Mouse (Mus musculus): Measurements from ENCODE around the gene Gm20708. TPM values are rescaled to one million over a fixed set of nuclear protein-coding genes. Genes with fewer than 3 reads are reported as not detected.

Gm20708 gene
- polyA plus RNA-seq, 1 experiment from 2014 or later, result 1.0 TPM

DNA sequence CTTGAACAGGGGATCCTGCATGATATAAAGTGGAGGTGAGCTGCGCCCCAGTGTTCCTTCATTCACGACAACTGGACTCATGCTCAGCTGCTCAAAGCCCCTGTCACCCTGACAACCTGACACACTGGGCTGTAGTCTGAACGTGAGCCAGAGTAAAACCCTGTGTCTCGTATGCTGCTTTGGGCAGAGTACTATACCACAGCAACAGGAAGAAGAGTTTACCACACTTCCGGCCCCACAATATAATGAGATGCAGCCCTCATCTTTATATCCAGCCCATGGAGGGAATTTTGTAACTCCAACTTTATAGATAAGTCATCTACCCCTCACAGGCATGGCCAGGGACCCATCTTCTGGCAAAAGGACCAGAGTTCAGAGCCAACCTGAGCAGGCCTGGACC, 32.4 kb upstream of the Gm20708 start:
- WGBS, result 84% methylated on average over 5 of the region's 5 CpGs
- peaks cover 22 to 26% of the 10 kb centered on the region in 2 experiments for H3K4me1 ChIP-seq (ENCODE audit: control insufficient read depth in 2 of 2, insufficient read depth in 2 of 2, low read length in 2 of 2)
- no peak overlapping the region for H3K4me3 ChIP-seq (ENCODE audit: control insufficient read depth in 1 of 2, insufficient read depth in 1 of 2, low read depth in 1 of 2, low read length in 2 of 2)
- peaks cover 64% of the 10 kb centered on the region for H3K36me3 ChIP-seq (ENCODE audit: control insufficient read depth, insufficient read depth, low read length)
- H3K27me3 ChIP-seq (ENCODE audit: control insufficient read depth, insufficient read depth, low read length), result no peaks in the 10 kb centered on the region
- no peak overlapping the region for H3K27ac ChIP-seq (replicated peaks in 1 of 2; ENCODE audit: control insufficient read depth in 1 of 2, insufficient read depth in 1 of 2, low read depth in 2 of 2, low read length in 2 of 2)
- H3K9ac ChIP-seq (ENCODE audit: low read length), result no peak overlapping the region
- no peak overlapping the region for H3K4me2 ChIP-seq (ENCODE audit: low read length)
- ATAC-seq (ENCODE audit: insufficient number of reproducible peaks, insufficient read depth, low FRiP score, low read depth), result no peak
- no peaks in the 10 kb centered on the region for H3K9me3 ChIP-seq (ENCODE audit: control insufficient read depth, low read length)

DNA sequence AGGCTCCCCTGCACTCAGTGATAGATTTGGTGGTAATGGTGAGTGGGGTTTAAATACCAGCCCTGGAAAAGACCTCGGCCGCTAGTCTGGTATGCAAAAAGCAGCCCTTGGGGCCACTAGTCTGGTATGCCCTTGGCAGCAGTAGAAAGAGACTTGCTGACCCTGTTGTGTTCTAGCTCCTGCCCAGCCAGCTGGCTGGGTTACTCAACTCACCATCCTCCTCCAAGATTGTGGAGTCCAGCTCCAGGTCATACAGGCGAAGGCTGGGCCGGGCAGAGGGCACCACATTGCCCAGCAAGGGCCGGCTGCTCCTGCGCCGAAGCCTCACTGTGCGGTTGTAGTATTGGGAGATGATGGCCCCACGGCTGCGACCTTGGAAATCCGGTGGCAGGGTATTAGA, 31.4 kb upstream of the Gm20708 start:
- no peak overlapping the region for H3K9ac ChIP-seq (ENCODE audit: low read length)
- ATAC-seq (ENCODE audit: insufficient number of reproducible peaks, insufficient read depth, low FRiP score, low read depth), result no peak
- H3K27ac ChIP-seq (replicated peaks in 1 of 2; ENCODE audit: control insufficient read depth in 1 of 2, insufficient read depth in 1 of 2, low read depth in 2 of 2, low read length in 2 of 2), result 0 out of 4 replicates have a peak overlapping the region, but pooled peaks of 1 of the 2 experiments have one; percentile 94
- no peaks in the 10 kb centered on the region for H3K27me3 ChIP-seq (ENCODE audit: control insufficient read depth, insufficient read depth, low read length)
- H3K36me3 ChIP-seq (ENCODE audit: control insufficient read depth, insufficient read depth, low read length), result peaks cover 54% of the 10 kb centered on the region
- H3K4me1 ChIP-seq (ENCODE audit: control insufficient read depth in 2 of 2, insufficient read depth in 2 of 2, low read length in 2 of 2), result peaks cover 25 to 32% of the 10 kb centered on the region in 2 experiments
- H3K4me2 ChIP-seq (ENCODE audit: low read length), result no peak overlapping the region
- 86% methylated on average over 11 of the region's 11 CpGs for WGBS
- no peaks in the 10 kb centered on the region for H3K9me3 ChIP-seq (ENCODE audit: control insufficient read depth, low read length)
- no peak overlapping the region for H3K4me3 ChIP-seq (ENCODE audit: control insufficient read depth in 1 of 2, insufficient read depth in 1 of 2, low read depth in 1 of 2, low read length in 2 of 2)

DNA sequence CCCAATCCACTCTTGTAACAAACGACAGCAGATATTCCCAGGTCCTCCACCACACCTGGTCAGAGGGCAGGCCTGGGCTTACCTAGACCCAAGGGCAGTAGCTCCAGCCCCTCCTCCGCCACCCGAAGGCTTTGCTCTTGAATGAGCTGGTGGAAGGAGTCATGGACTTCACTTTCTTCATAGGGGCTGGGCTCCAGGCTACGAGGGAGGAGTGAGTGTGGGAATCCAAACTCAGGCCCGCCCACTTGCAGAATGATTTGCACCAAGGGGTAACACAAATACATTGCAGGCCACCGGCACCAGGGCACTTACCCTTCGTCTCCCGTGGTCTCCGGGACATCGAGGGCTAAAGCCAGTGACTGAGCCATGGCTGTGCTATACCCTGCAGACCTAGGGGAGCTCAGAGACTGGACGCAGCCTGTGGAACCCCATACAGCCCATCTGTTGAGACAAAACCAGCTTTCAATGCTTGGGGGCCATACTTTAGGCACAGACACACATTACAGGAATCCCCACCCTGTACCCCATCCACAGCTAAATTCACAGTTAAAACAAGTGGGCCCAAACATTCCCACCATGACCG, 30.5 kb upstream of the Gm20708 start:
- Histone ChIP-seq H3K4me1 (ENCODE audit: control insufficient read depth in 2 of 2, insufficient read depth in 2 of 2, low read length in 2 of 2) (peaks cover 29 to 37% of the 10 kb centered on the region in 2 experiments), H3K27me3 (ENCODE audit: control insufficient read depth, insufficient read depth, low read length) (no peaks in the 10 kb centered on the region), H3K9me3 (ENCODE audit: control insufficient read depth, low read length) (no peaks in the 10 kb centered on the region), H3K4me2 (ENCODE audit: low read length) (peak overlapping the region; percentile 100), H3K27ac (replicated peaks in 1 of 2; ENCODE audit: control insufficient read depth in 1 of 2, insufficient read depth in 1 of 2, low read depth in 2 of 2, low read length in 2 of 2) (peak overlapping the region; percentile 88 to 94), H3K36me3 (ENCODE audit: control insufficient read depth, insufficient read depth, low read length) (peaks cover 46% of the 10 kb centered on the region), H3K4me3 (ENCODE audit: control insufficient read depth in 1 of 2, insufficient read depth in 1 of 2, low read depth in 1 of 2, low read length in 2 of 2) (peak overlapping the region; percentile 51 to 60), H3K9ac (ENCODE audit: low read length) (peak overlapping the region; percentile 85)
- 57% methylated on average over 12 of the region's 12 CpGs for WGBS
- no peak for ATAC-seq (ENCODE audit: insufficient number of reproducible peaks, insufficient read depth, low FRiP score, low read depth)

GRCm38 (mm10) chr11:117779434-117780198, 29.9 kb upstream of the Gm20708 start:
- Histone ChIP-seq H3K27ac (replicated peaks in 1 of 2; ENCODE audit: control insufficient read depth in 1 of 2, insufficient read depth in 1 of 2, low read depth in 2 of 2, low read length in 2 of 2) (peak overlapping the region; percentile 88 to 94), H3K9me3 (ENCODE audit: control insufficient read depth, low read length) (no peaks in the 10 kb centered on the region), H3K4me3 (ENCODE audit: control insufficient read depth in 1 of 2, insufficient read depth in 1 of 2, low read depth in 1 of 2, low read length in 2 of 2) (peak overlapping the region; percentile 51 to 60), H3K4me2 (ENCODE audit: low read length) (peak overlapping the region; percentile 100), H3K36me3 (ENCODE audit: control insufficient read depth, insufficient read depth, low read length) (peaks cover 39% of the 10 kb centered on the region), H3K4me1 (ENCODE audit: control insufficient read depth in 2 of 2, insufficient read depth in 2 of 2, low read length in 2 of 2) (peaks cover 29 to 37% of the 10 kb centered on the region in 2 experiments), H3K9ac (ENCODE audit: low read length) (peak overlapping the region; percentile 85), H3K27me3 (ENCODE audit: control insufficient read depth, insufficient read depth, low read length) (no peaks in the 10 kb centered on the region)
- WGBS, result 4% methylated on average over 38 of the region's 38 CpGs
- ATAC-seq (ENCODE audit: insufficient number of reproducible peaks, insufficient read depth, low FRiP score, low read depth), result peak; percentile 7; the same call in 1 of the 2 replicates

- peaks cover 33% of the 10 kb centered on the region for H3K36me3 ChIP-seq (ENCODE audit: control insufficient read depth, insufficient read depth, low read length)
- peak; percentile 3; the same call in 1 of the 2 replicates for ATAC-seq (ENCODE audit: insufficient number of reproducible peaks, insufficient read depth, low FRiP score, low read depth)
- peak overlapping the region; percentile 88 to 94 for H3K27ac ChIP-seq (replicated peaks in 1 of 2; ENCODE audit: control insufficient read depth in 1 of 2, insufficient read depth in 1 of 2, low read depth in 2 of 2, low read length in 2 of 2)
- no peaks in the 10 kb centered on the region for H3K9me3 ChIP-seq (ENCODE audit: control insufficient read depth, low read length)
- peak overlapping the region; percentile 85 for H3K9ac ChIP-seq (ENCODE audit: low read length)
- peaks cover 29 to 37% of the 10 kb centered on the region in 2 experiments for H3K4me1 ChIP-seq (ENCODE audit: control insufficient read depth in 2 of 2, insufficient read depth in 2 of 2, low read length in 2 of 2)
- 1% methylated on average over 17 of the region's 17 CpGs for WGBS
- no peaks in the 10 kb centered on the region for H3K27me3 ChIP-seq (ENCODE audit: control insufficient read depth, insufficient read depth, low read length)
- peak overlapping the region; percentile 100 for H3K4me2 ChIP-seq (ENCODE audit: low read length)
- H3K4me3 ChIP-seq (ENCODE audit: control insufficient read depth in 1 of 2, insufficient read depth in 1 of 2, low read depth in 1 of 2, low read length in 2 of 2), result peak overlapping the region; percentile 51 to 60
Observed at GRCm38 (mm10) chr11:117780199-117780515, 29.3 kb upstream of the Gm20708 start.

GRCm38 (mm10) chr11:117780582-117781111, 28.8 kb upstream of the Gm20708 start:
- peak overlapping the region; percentile 85 for H3K9ac ChIP-seq (ENCODE audit: low read length)
- peak overlapping the region; percentile 100 for H3K4me2 ChIP-seq (ENCODE audit: low read length)
- H3K4me3 ChIP-seq (ENCODE audit: control insufficient read depth in 1 of 2, insufficient read depth in 1 of 2, low read depth in 1 of 2, low read length in 2 of 2), result peak overlapping the region; percentile 51 to 60
- H3K27me3 ChIP-seq (ENCODE audit: control insufficient read depth, insufficient read depth, low read length), result no peaks in the 10 kb centered on the region
- peaks cover 29% of the 10 kb centered on the region for H3K36me3 ChIP-seq (ENCODE audit: control insufficient read depth, insufficient read depth, low read length)
- H3K9me3 ChIP-seq (ENCODE audit: control insufficient read depth, low read length), result no peaks in the 10 kb centered on the region
- peaks cover 29 to 37% of the 10 kb centered on the region in 2 experiments for H3K4me1 ChIP-seq (ENCODE audit: control insufficient read depth in 2 of 2, insufficient read depth in 2 of 2, low read length in 2 of 2)
- 1% methylated on average over 19 of the region's 19 CpGs for WGBS
- H3K27ac ChIP-seq (replicated peaks in 1 of 2; ENCODE audit: control insufficient read depth in 1 of 2, insufficient read depth in 1 of 2, low read depth in 2 of 2, low read length in 2 of 2), result peak overlapping the region; percentile 88 to 94
- peak; percentile 72 for ATAC-seq (ENCODE audit: insufficient number of reproducible peaks, insufficient read depth, low FRiP score, low read depth)

GRCm38 (mm10) chr11:117781199-117781821, 28.2 kb upstream of the Gm20708 start:
- 8% methylated on average over 18 of the region's 18 CpGs for WGBS
- Histone ChIP-seq H3K4me3 (ENCODE audit: control insufficient read depth in 1 of 2, insufficient read depth in 1 of 2, low read depth in 1 of 2, low read length in 2 of 2) (peak overlapping the region; percentile 51 to 60), H3K4me1 (ENCODE audit: control insufficient read depth in 2 of 2, insufficient read depth in 2 of 2, low read length in 2 of 2) (peaks cover 29 to 37% of the 10 kb centered on the region in 2 experiments), H3K27ac (replicated peaks in 1 of 2; ENCODE audit: control insufficient read depth in 1 of 2, insufficient read depth in 1 of 2, low read depth in 2 of 2, low read length in 2 of 2) (peak overlapping the region; percentile 74 to 94), H3K9me3 (ENCODE audit: control insufficient read depth, low read length) (no peaks in the 10 kb centered on the region), H3K27me3 (ENCODE audit: control insufficient read depth, insufficient read depth, low read length) (no peaks in the 10 kb centered on the region), H3K36me3 (ENCODE audit: control insufficient read depth, insufficient read depth, low read length) (peaks cover 22% of the 10 kb centered on the region), H3K9ac (ENCODE audit: low read length) (peak overlapping the region; percentile 85), H3K4me2 (ENCODE audit: low read length) (peak overlapping the region; percentile 100)
- ATAC-seq (ENCODE audit: insufficient number of reproducible peaks, insufficient read depth, low FRiP score, low read depth), result no peak
